Mouse (Mus musculus) ES-E14 (cell line): ENCODE data around the gene Dcun1d2.

Experiments used
- CHD2 ChIP-seq: IDR thresholded peaks from 2 replicates; pipeline ENCODE4 v1.6.1; 2014; ENCODE audit warnings: mild to moderate bottlenecking, low read depth, low read length, inconsistent platforms
- HCFC1 ChIP-seq: IDR thresholded peaks from 2 replicates; pipeline ENCODE4 v1.6.1; 2012; ENCODE audit warnings: low read length, inconsistent platforms, borderline replicate concordance; ENCODE audit not compliant: insufficient read depth
- MAFK ChIP-seq: IDR thresholded peaks from 2 replicates; pipeline ENCODE4 v1.6.1; 2014; ENCODE audit warnings: mild to moderate bottlenecking, low read depth, low read length, inconsistent platforms; ENCODE audit not compliant: insufficient read depth
- ZC3H11A ChIP-seq: IDR thresholded peaks from 2 replicates; pipeline ENCODE4 v1.6.1; 2012; ENCODE audit warnings: low read depth, mild to moderate bottlenecking, inconsistent platforms, low read length, borderline replicate concordance
- ZNF384 ChIP-seq: IDR thresholded peaks from 2 replicates; pipeline ENCODE4 v1.6.1; 2012; ENCODE audit warnings: low read depth, low read length, inconsistent platforms

DNA sequence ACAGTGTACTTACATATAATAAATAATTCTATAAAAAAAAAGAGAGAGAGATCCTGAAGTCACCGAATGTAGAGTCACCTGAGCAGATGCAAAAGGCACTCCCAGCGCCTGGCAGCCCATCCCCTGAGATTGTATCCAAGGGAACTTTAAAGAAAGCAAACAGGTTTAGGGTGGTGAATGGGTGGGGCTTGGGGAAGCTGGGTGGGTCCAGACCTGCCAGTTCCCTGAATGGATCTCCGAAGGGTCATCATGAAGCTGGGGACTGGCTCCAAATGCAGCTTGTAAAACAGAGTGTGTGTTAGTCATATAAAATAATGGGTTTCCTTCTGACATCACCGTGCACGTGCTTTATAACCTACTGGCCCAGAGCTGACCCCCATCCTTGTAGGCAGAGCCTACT is 81.6 kb downstream of the Dcun1d2 start:
- no peak for TF ChIP-seq MAFK
- no peak for TF ChIP-seq ZNF384
- no peak for TF ChIP-seq ZC3H11A
- TF ChIP-seq HCFC1 = no peak
- TF ChIP-seq CHD2 = no peak
